Mouse (Mus musculus): ENCODE data around the gene Ube4b. TPM values are rescaled to one million over a fixed set of nuclear protein-coding genes. Genes with fewer than 3 reads are reported as not detected.

Ube4b gene
- polyA plus RNA-seq, 1 experiment from 2014 or later, result 70.6 TPM

GRCm38 (mm10) chr4:149322286-149322685, 104.3 kb downstream of the Ube4b start:
- Histone ChIP-seq H3K36me3 (ENCODE audit: control insufficient read depth, insufficient read depth, low read length) (no peaks in the 10 kb centered on the region; the same call in 1 of the 2 replicates), H3K9me3 (ENCODE audit: control insufficient read depth, low read length) (no peaks in the 10 kb centered on the region), H3K4me3 (ENCODE audit: low read depth, low read length) (no peak overlapping the region), H3K4me2 (ENCODE audit: low read depth, low read length, severe bottlenecking) (no peak overlapping the region), H3K27ac (ENCODE audit: low read depth, low read length) (no peak overlapping the region), H3K27me3 (ENCODE audit: control insufficient read depth, insufficient read depth, low read length) (no peaks in the 10 kb centered on the region), H3K4me1 (replicated peaks; ENCODE audit: control insufficient read depth, insufficient read depth, low read length) (peaks cover 4% of the 10 kb centered on the region; the same call in 1 of the 2 replicates), H3K9ac (ENCODE audit: low read length) (no peak overlapping the region)
- DNase-seq (ENCODE audit: low spot score) (no peak), ATAC-seq (replicated peaks; ENCODE audit: low FRiP score) (no peak)
- WGBS, result 72% methylated on average over 4 of the region's 4 CpGs

DNA sequence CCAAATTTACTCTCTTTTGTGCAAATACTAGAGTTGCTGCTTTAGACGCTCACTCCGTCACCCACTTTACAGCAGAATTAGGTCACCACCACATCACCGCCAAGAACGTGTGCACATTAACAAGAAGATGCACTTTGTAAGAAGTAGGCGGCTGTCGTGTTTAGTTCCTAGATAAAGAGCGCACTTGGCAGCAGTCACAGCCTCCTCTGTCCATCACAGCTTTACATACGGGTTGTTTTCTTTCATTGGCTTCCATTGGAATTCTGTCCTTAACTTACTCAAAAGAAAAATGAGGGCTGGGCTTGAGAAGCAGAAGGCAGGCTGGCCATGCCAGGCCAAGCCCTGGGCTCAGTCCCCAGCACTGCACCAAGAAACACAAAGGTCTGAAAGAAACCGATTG, 107.5 kb downstream of the Ube4b start:
- no peaks in the 10 kb centered on the region for H3K9me3 ChIP-seq (ENCODE audit: control insufficient read depth, low read length)
- ATAC-seq (replicated peaks; ENCODE audit: low FRiP score) (no peak), DNase-seq (ENCODE audit: low spot score) (no peak)
- H3K36me3 ChIP-seq (ENCODE audit: control insufficient read depth, insufficient read depth, low read length), result no peaks in the 10 kb centered on the region
- H3K27ac ChIP-seq (ENCODE audit: low read depth, low read length), result no peak overlapping the region
- H3K4me1 ChIP-seq (replicated peaks; ENCODE audit: control insufficient read depth, insufficient read depth, low read length), result peaks cover 6% of the 10 kb centered on the region; the same call in 1 of the 2 replicates
- no peak overlapping the region for H3K9ac ChIP-seq (ENCODE audit: low read length)
- H3K4me3 ChIP-seq (ENCODE audit: low read depth, low read length), result no peak overlapping the region
- no peaks in the 10 kb centered on the region for H3K27me3 ChIP-seq (ENCODE audit: control insufficient read depth, insufficient read depth, low read length)
- 79% methylated on average over 9 of the region's 9 CpGs for WGBS
- no peak overlapping the region for H3K4me2 ChIP-seq (ENCODE audit: low read depth, low read length, severe bottlenecking)

DNA sequence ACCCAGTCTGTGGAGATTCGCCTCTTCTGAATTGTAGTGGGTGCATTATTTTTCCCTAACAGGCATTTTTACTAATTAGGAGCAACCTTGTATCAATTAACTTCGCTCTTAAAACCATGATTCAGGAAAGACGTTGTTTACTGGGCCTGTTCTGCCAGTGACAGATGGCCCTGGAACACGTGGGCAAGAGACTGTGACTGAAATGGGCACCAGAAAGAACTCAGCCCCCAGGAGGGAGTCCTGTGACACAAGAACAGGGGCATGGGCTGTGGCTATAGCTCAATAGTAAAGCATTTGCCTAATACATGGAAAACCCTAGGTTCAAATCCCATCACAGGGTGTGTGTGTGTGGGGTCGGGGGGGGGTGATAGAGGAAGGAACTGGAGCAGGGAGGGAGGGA, 109.2 kb downstream of the Ube4b start:
- no peak for ATAC-seq (replicated peaks; ENCODE audit: low FRiP score)
- no peak overlapping the region for H3K9ac ChIP-seq (ENCODE audit: low read length)
- H3K9me3 ChIP-seq (ENCODE audit: control insufficient read depth, low read length), result no peaks in the 10 kb centered on the region
- no peak overlapping the region for H3K27ac ChIP-seq (ENCODE audit: low read depth, low read length)
- DNase-seq (ENCODE audit: low spot score), result no peak
- no peak overlapping the region for H3K4me3 ChIP-seq (ENCODE audit: low read depth, low read length)
- H3K4me1 ChIP-seq (replicated peaks; ENCODE audit: control insufficient read depth, insufficient read depth, low read length), result peaks cover 6% of the 10 kb centered on the region; the same call in 1 of the 2 replicates
- H3K36me3 ChIP-seq (ENCODE audit: control insufficient read depth, insufficient read depth, low read length), result no peaks in the 10 kb centered on the region
- no peak overlapping the region for H3K4me2 ChIP-seq (ENCODE audit: low read depth, low read length, severe bottlenecking)
- WGBS, result 57% methylated on average over 5 of the region's 5 CpGs
- H3K27me3 ChIP-seq (ENCODE audit: control insufficient read depth, insufficient read depth, low read length), result no peaks in the 10 kb centered on the region

- Histone ChIP-seq H3K4me2 (ENCODE audit: low read depth, low read length, severe bottlenecking) (no peak overlapping the region), H3K27me3 (ENCODE audit: control insufficient read depth, insufficient read depth, low read length) (no peaks in the 10 kb centered on the region), H3K4me3 (ENCODE audit: low read depth, low read length) (no peak overlapping the region), H3K4me1 (replicated peaks; ENCODE audit: control insufficient read depth, insufficient read depth, low read length) (peaks cover 6% of the 10 kb centered on the region; the same call in 1 of the 2 replicates), H3K27ac (ENCODE audit: low read depth, low read length) (no peak overlapping the region), H3K36me3 (ENCODE audit: control insufficient read depth, insufficient read depth, low read length) (no peaks in the 10 kb centered on the region), H3K9ac (ENCODE audit: low read length) (no peak overlapping the region), H3K9me3 (ENCODE audit: control insufficient read depth, low read length) (no peaks in the 10 kb centered on the region)
- ATAC-seq (replicated peaks; ENCODE audit: low FRiP score), result no peak
- no peak for DNase-seq (ENCODE audit: low spot score)
- 93% methylated on average over 11 of the region's 11 CpGs for WGBS
These were observed 112.2 kb downstream of the Ube4b start for GRCm38 (mm10) chr4:149314275-149314837.

DNA sequence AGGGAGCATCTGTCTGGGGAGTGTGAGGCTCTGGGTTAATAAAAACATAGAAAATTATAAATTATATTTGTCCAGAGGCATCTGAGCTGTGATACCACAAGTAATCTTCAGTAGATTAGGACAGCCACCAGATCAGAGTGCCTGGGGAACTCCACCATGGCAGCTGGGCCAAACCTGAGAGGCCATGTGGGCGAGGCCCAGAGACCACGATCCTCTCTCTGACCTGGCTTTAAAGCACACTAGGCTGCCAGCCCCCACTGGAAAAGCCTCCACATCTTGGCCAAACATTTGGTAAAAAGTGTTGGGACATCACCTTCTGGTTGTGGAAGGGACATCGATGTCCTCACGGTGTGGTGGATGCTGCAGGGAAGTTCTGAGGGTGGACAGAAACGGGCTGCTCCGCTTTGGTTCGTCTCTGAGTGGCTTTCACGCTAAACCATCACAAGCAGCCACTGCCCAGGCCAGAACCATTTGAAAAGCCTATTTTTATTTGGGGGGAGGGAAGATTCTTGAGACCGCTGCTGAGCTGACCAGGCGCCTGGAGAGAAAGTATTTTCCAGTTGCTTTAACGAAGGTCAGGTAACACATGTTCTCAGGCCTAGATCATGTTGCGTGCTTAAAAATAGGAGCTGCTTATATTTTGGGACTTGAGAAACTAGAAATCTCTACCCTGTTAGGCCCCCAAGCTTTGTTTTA, 112.8 kb downstream of the Ube4b start:
- Histone ChIP-seq H3K9ac (ENCODE audit: low read length) (no peak overlapping the region), H3K27ac (ENCODE audit: low read depth, low read length) (no peak overlapping the region), H3K36me3 (ENCODE audit: control insufficient read depth, insufficient read depth, low read length) (no peaks in the 10 kb centered on the region), H3K4me3 (ENCODE audit: low read depth, low read length) (no peak overlapping the region), H3K4me1 (replicated peaks; ENCODE audit: control insufficient read depth, insufficient read depth, low read length) (peaks cover 11% of the 10 kb centered on the region), H3K27me3 (ENCODE audit: control insufficient read depth, insufficient read depth, low read length) (no peaks in the 10 kb centered on the region), H3K9me3 (ENCODE audit: control insufficient read depth, low read length) (no peaks in the 10 kb centered on the region), H3K4me2 (ENCODE audit: low read depth, low read length, severe bottlenecking) (no peak overlapping the region)
- DNase-seq (ENCODE audit: low spot score) (no peak), ATAC-seq (replicated peaks; ENCODE audit: low FRiP score) (no peak)
- 79% methylated on average over 12 of the region's 12 CpGs for WGBS

DNA sequence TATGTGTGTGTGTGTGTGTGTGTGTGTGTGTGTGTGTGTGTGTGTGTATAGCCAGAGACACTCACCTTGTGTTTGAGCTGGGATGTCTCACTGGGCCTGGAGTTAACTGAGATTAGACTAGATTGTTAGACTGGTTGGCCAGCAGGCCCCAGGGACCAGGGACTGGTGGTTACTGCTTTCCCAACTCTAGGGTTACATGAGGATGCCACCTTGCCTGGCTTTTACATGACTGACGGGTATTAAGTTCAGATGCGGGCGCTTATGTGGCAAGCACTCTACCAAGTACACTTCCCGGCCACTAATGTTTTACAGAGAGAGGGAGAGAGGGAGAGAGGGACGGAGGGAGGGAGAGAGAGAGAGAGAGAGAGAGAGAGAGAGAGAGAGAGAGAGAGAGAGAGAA, 114.6 kb downstream of the Ube4b start:
- no peak overlapping the region for H3K4me2 ChIP-seq (ENCODE audit: low read depth, low read length, severe bottlenecking)
- no peak overlapping the region for H3K9ac ChIP-seq (ENCODE audit: low read length)
- H3K9me3 ChIP-seq (ENCODE audit: control insufficient read depth, low read length), result no peaks in the 10 kb centered on the region
- peaks cover 6% of the 10 kb centered on the region for H3K4me1 ChIP-seq (replicated peaks; ENCODE audit: control insufficient read depth, insufficient read depth, low read length)
- DNase-seq (ENCODE audit: low spot score) (no peak), ATAC-seq (replicated peaks; ENCODE audit: low FRiP score) (no peak)
- H3K36me3 ChIP-seq (ENCODE audit: control insufficient read depth, insufficient read depth, low read length), result no peaks in the 10 kb centered on the region
- no peaks in the 10 kb centered on the region for H3K27me3 ChIP-seq (ENCODE audit: control insufficient read depth, insufficient read depth, low read length)
- 81% methylated on average over 5 of the region's 5 CpGs for WGBS
- no peak overlapping the region for H3K4me3 ChIP-seq (ENCODE audit: low read depth, low read length)
- H3K27ac ChIP-seq (ENCODE audit: low read depth, low read length), result no peak overlapping the region

GRCm38 (mm10) chr4:149308491-149308820, 118.1 kb downstream of the Ube4b start:
- peaks cover 15% of the 10 kb centered on the region for H3K4me1 ChIP-seq (replicated peaks; ENCODE audit: control insufficient read depth, insufficient read depth, low read length)
- 20% methylated on average over 3 of the region's 3 CpGs for WGBS
- H3K9ac ChIP-seq (ENCODE audit: low read length), result peak overlapping the region; percentile 80
- peak overlapping the region; percentile 89 for H3K27ac ChIP-seq (ENCODE audit: low read depth, low read length)
- H3K27me3 ChIP-seq (ENCODE audit: control insufficient read depth, insufficient read depth, low read length), result no peaks in the 10 kb centered on the region
- peak overlapping the region; percentile 99 for H3K4me3 ChIP-seq (ENCODE audit: low read depth, low read length)
- no peaks in the 10 kb centered on the region for H3K36me3 ChIP-seq (ENCODE audit: control insufficient read depth, insufficient read depth, low read length)
- H3K9me3 ChIP-seq (ENCODE audit: control insufficient read depth, low read length), result no peaks in the 10 kb centered on the region
- H3K4me2 ChIP-seq (ENCODE audit: low read depth, low read length, severe bottlenecking), result peak overlapping the region; percentile 48
- no peak for ATAC-seq (replicated peaks; ENCODE audit: low FRiP score)
- DNase-seq (ENCODE audit: low spot score), result no peak

GRCm38 (mm10) chr4:149307596-149308490, 118.7 kb downstream of the Ube4b start, which contains the start of gene Kif1b:
TSS of gene Kif1b (minus strand) at chr4:149307693.
- no peaks in the 10 kb centered on the region for H3K27me3 ChIP-seq (ENCODE audit: control insufficient read depth, insufficient read depth, low read length)
- under 1% methylated on average over 79 of the region's 79 CpGs for WGBS
- H3K36me3 ChIP-seq (ENCODE audit: control insufficient read depth, insufficient read depth, low read length), result no peaks in the 10 kb centered on the region
- DNase-seq (ENCODE audit: low spot score) (peak; percentile 100), ATAC-seq (replicated peaks; ENCODE audit: low FRiP score) (peak; percentile 97)
- H3K9ac ChIP-seq (ENCODE audit: low read length), result peak within 1 kb of the TSS; percentile 95
- H3K4me2 ChIP-seq (ENCODE audit: low read depth, low read length, severe bottlenecking), result peak within 1 kb of the TSS; percentile 78
- peak within 1 kb of the TSS; percentile 99 for H3K4me3 ChIP-seq (ENCODE audit: low read depth, low read length)
- H3K9me3 ChIP-seq (ENCODE audit: control insufficient read depth, low read length), result no peaks in the 10 kb centered on the region
- peak within 1 kb of the TSS; percentile 89 for H3K27ac ChIP-seq (ENCODE audit: low read depth, low read length)
- peaks cover 19% of the 10 kb centered on the region for H3K4me1 ChIP-seq (replicated peaks; ENCODE audit: control insufficient read depth, insufficient read depth, low read length)

Measured in forebrain, embryonic 11.5 days (tissue).